ENCODE assay signal across 7 mouse cellular contexts in genomic region chr2:172996207-172996606, GRCm38 (mm10). TPM values are rescaled to one million over a fixed set of nuclear protein-coding genes. Genes with fewer than 3 reads are reported as not detected.
A peak's percentile ranks its signal among the peaks of the same experiment; 100 is the strongest.
DNase-seq lines count a peak whose midpoint lies in the region; ATAC-seq lines count a peak whose summit lies in the region.

No protein-coding gene starts in this region.

- H3K27me3 ChIP-seq in neural tube, embryonic 15.5 days (replicated peaks) = no peaks in the 10 kb centered on the region; the same call in 1 of the 2 replicates

- no peak overlapping the region for H3K27ac ChIP-seq in neural tube, embryonic 15.5 days (replicated peaks)

- H3K4me1 ChIP-seq in neural tube, embryonic 15.5 days = peaks cover 8% of the 10 kb centered on the region

- peak; percentile 79 for DNase-seq in neural tube, embryonic 10.5 days (ENCODE audit: extremely low spot score, low spot score)
- peak; percentile 81 for DNase-seq in adrenal gland, postnatal 14 days
- DNase-seq in forelimb bud, embryonic 11.5 days (ENCODE audit: low read depth, low spot score) = peak; percentile 83
- peak; percentile 90 to 91 for DNase-seq in kidney, postnatal 4 days
- DNase-seq in lung, postnatal 14 days = peak; percentile 83
- peak; percentile 50 to 81 for DNase-seq in spleen, postnatal 10 days (ENCODE audit: low spot score in 2 of 2)

- no peaks in the 10 kb centered on the region for H3K9me3 ChIP-seq in neural tube, embryonic 15.5 days (replicated peaks)

- no peak overlapping the region for H3K4me2 ChIP-seq in neural tube, embryonic 15.5 days

- H3K36me3 ChIP-seq in neural tube, embryonic 15.5 days = no peaks in the 10 kb centered on the region

- 17% methylated on average over 4 of the region's 4 CpGs for WGBS in neural tube, embryonic 15.5 days

- ATAC-seq in neural tube, embryonic 15.5 days (ENCODE audit: low FRiP score) = no peak

- no peak overlapping the region for H3K4me3 ChIP-seq in neural tube, embryonic 15.5 days (replicated peaks)

- no peak overlapping the region for H3K9ac ChIP-seq in neural tube, embryonic 15.5 days (replicated peaks)

RNA-seq across cellular contexts. Expression of gene Rae1, which starts 3.7 kb away (rescaled TPM):
- 109 and 117 TPM in 2 replicates for polyA plus RNA-seq in neural tube, embryonic 15.5 days (2015; fragmentation: Nextera tagmentation; extraction: Ambion mirVana)
- total RNA-seq in adrenal gland, postnatal 14 days (2021) = 55.3 and 65.0 TPM in 2 replicates

RNA-seq across cellular contexts. Expression of gene Spo11, which starts 18.7 kb away (rescaled TPM):
- polyA plus RNA-seq in neural tube, embryonic 15.5 days (2015; fragmentation: Nextera tagmentation; extraction: Ambion mirVana) = 0.44 and 1.1 TPM in 2 replicates
- not detected in 2 replicates for total RNA-seq in adrenal gland, postnatal 14 days (2021)

RNA-seq across cellular contexts. Expression of gene Rbm38, which starts 24.1 kb away (rescaled TPM):
- polyA plus RNA-seq in neural tube, embryonic 15.5 days (2015; fragmentation: Nextera tagmentation; extraction: Ambion mirVana) = 11.5 and 22.7 TPM in 2 replicates
- 31.6 and 36.2 TPM in 2 replicates for total RNA-seq in adrenal gland, postnatal 14 days (2021)

RNA-seq across cellular contexts. Expression of gene Bmp7, which starts 56.1 kb away (rescaled TPM):
- polyA plus RNA-seq in neural tube, embryonic 15.5 days (2015; fragmentation: Nextera tagmentation; extraction: Ambion mirVana) = 13.4 and 13.7 TPM in 2 replicates
- 15.2 and 15.9 TPM in 2 replicates for total RNA-seq in adrenal gland, postnatal 14 days (2021)
